Mouse (Mus musculus) liver, adult 2 months (tissue): ENCODE measurements around the gene Cdk9. TPM values are rescaled to one million over a fixed set of nuclear protein-coding genes. Genes with fewer than 3 reads are reported as not detected.

Experiments
- DNase-seq: peaks from one replicate; pipeline ENCODE4 v3.0.0-alpha.2; 2011; ENCODE audit warnings: low read depth, low spot score; ENCODE audit errors: extremely low read depth
- H3K27ac ChIP-seq: fragments of 200-500 bp; replicated peaks from 2 replicates; pipeline ENCODE4 v1.5.1; 2012; ENCODE audit warnings: low read depth, mild to moderate bottlenecking, control low read depth, inconsistent platforms, low read length; ENCODE audit not compliant: insufficient read depth
- H3K27me3 ChIP-seq: fragments of 200-500 bp; 2 replicates; pipeline ENCODE4 v1.6.1; 2012; ENCODE audit warnings: mild to moderate bottlenecking, moderate library complexity, low read length, inconsistent platforms; ENCODE audit not compliant: control insufficient read depth, insufficient read depth
- H3K36me3 ChIP-seq: fragments of 200-500 bp; 2 replicates; pipeline ENCODE4 v1.6.1; 2012; ENCODE audit warnings: low read length, inconsistent platforms; ENCODE audit not compliant: control insufficient read depth, insufficient read depth
- H3K4me1 ChIP-seq: fragments of 200-500 bp; 2 replicates; pipeline ENCODE4 v1.6.1; 2011; ENCODE audit warnings: low read length; ENCODE audit not compliant: control insufficient read depth, insufficient read depth
- H3K4me3 ChIP-seq: fragments of 200-500 bp; 2 replicates; pipeline ENCODE4 v1.5.1; 2011; ENCODE audit warnings: low read depth, mild to moderate bottlenecking, control low read depth, low read length, moderate library complexity; ENCODE audit not compliant: insufficient read depth
- H3K79me2 ChIP-seq: fragments of 200-500 bp; 2 replicates; pipeline ENCODE4 v1.6.1; 2012; ENCODE audit warnings: inconsistent platforms, mild to moderate bottlenecking, low read length, moderate library complexity; ENCODE audit not compliant: control insufficient read depth, insufficient read depth
- H3K9ac ChIP-seq: fragments of 200-500 bp; 2 replicates; pipeline ENCODE4 v1.6.1; 2012; ENCODE audit warnings: low read depth, mild to moderate bottlenecking, control low read depth, inconsistent platforms, low read length
- CTCF ChIP-seq: fragments of 200-500 bp; IDR thresholded peaks from 2 replicates; pipeline ENCODE4 v1.5.1; 2011; ENCODE audit warnings: low read depth, low read length, control low read depth
- POLR2A ChIP-seq: fragments of 200-500 bp; IDR thresholded peaks from 2 replicates; pipeline ENCODE4 v1.6.1; 2011; ENCODE audit warnings: low read length, control low read depth; ENCODE audit not compliant: insufficient read depth; ENCODE audit errors: extremely low read depth
- WGBS: fragments of 180-500 bp; shearing (Covaris S2); methylation state at CpG from one replicate; pipeline ENCODE4 v1.1.7; 2018; 5-methylcytosine and 5-hydroxymethylcytosine counted together
- polyA plus RNA-seq: library from polyadenylated mRNA; depleted of rRNA; stranded (reverse); fragments of >200 nt; gene quantifications from 2 replicates; pipeline ENCODE4 v1.2.3, GENCODE M21; 2012
- total RNA-seq: library from RNA; depleted of rRNA; stranded (reverse); fragments of >200 nt; gene quantifications from 2 replicates; pipeline ENCODE4 v1.2.3, GENCODE M21; 2014

Cdk9 gene
- total and polyA plus RNA-seq, 2 experiments = 19.5 to 63.7 TPM

GRCm38 (mm10) chr2:32757056-32757845, 44.4 kb upstream of the Cdk9 start, which contains the start of gene Tor2a:
TSS of gene Tor2a (plus strand) at chr2:32757234.
- TF ChIP-seq CTCF (peak; percentile 92), POLR2A (peak; percentile 39; the same call in 1 of the 2 replicates)
- Histone ChIP-seq H3K4me3 (peak within 1 kb of the TSS; percentile 92), H3K36me3 (no peaks in the 10 kb centered on the region; the same call in 1 of the 2 replicates), H3K79me2 (no peaks in the 10 kb centered on the region), H3K4me1 (no peaks in the 10 kb centered on the region), H3K27me3 (no peaks in the 10 kb centered on the region), H3K27ac (peak within 1 kb of the TSS; percentile 86), H3K9ac (peak within 1 kb of the TSS; percentile 99)
- under 1% methylated on average over 66 of the region's 66 CpGs for WGBS
- DNase-seq = peak; percentile 90

GRCm38 (mm10) chr2:32756674-32757055, 43.8 kb upstream of the Cdk9 start:
- TF ChIP-seq CTCF = no peak
- TF ChIP-seq POLR2A = no peak
- Histone ChIP-seq H3K27me3 (no peaks in the 10 kb centered on the region), H3K79me2 (no peaks in the 10 kb centered on the region), H3K9ac (no peak overlapping the region), H3K4me3 (no peak overlapping the region), H3K27ac (no peak overlapping the region), H3K36me3 (no peaks in the 10 kb centered on the region; the same call in 1 of the 2 replicates), H3K4me1 (peaks cover 3% of the 10 kb centered on the region)
- DNase-seq = no peak
- WGBS = 35% methylated on average over 6 of the region's 6 CpGs

GRCm38 (mm10) chr2:32752181-32752580, 39.3 kb upstream of the Cdk9 start:
- Histone ChIP-seq H3K79me2 (no peaks in the 10 kb centered on the region), H3K27ac (no peak overlapping the region), H3K4me1 (peaks cover 5% of the 10 kb centered on the region), H3K9ac (no peak overlapping the region), H3K36me3 (no peaks in the 10 kb centered on the region), H3K27me3 (no peaks in the 10 kb centered on the region), H3K4me3 (no peak overlapping the region)
- no peak for TF ChIP-seq POLR2A
- TF ChIP-seq CTCF = peak; percentile 63
- DNase-seq = peak; percentile 70
- WGBS = 48% methylated on average over 10 of the region's 10 CpGs

GRCm38 (mm10) chr2:32751665-32752033, 38.8 kb upstream of the Cdk9 start:
- H3K27ac ChIP-seq = peak overlapping the region; percentile 73
- no peaks in the 10 kb centered on the region for H3K36me3 ChIP-seq
- H3K9ac ChIP-seq = peak overlapping the region; percentile 30
- TF ChIP-seq POLR2A (no peak), CTCF (no peak)
- WGBS = 22% methylated on average over 8 of the region's 10 CpGs
- H3K4me3 ChIP-seq = peak overlapping the region; percentile 64
- DNase-seq = no peak
- H3K27me3 ChIP-seq = no peaks in the 10 kb centered on the region
- H3K79me2 ChIP-seq = no peaks in the 10 kb centered on the region
- peaks cover 5% of the 10 kb centered on the region for H3K4me1 ChIP-seq

GRCm38 (mm10) chr2:32750887-32751664, 38.2 kb upstream of the Cdk9 start:
- no peaks in the 10 kb centered on the region for H3K79me2 ChIP-seq
- H3K4me3 ChIP-seq = peak overlapping the region; percentile 64
- H3K27ac ChIP-seq = peak overlapping the region; percentile 73
- DNase-seq = peak; percentile 84
- no peaks in the 10 kb centered on the region for H3K27me3 ChIP-seq
- TF ChIP-seq CTCF = 0 out of 2 replicates have a peak, but pooled peaks have one; percentile 5
- TF ChIP-seq POLR2A = 0 out of 2 replicates have a peak, but pooled peaks have one; percentile 47
- peak overlapping the region; percentile 30 for H3K9ac ChIP-seq
- 26% methylated on average over 31 of the region's 31 CpGs for WGBS
- peaks cover 5% of the 10 kb centered on the region for H3K4me1 ChIP-seq
- no peaks in the 10 kb centered on the region for H3K36me3 ChIP-seq
